Mouse (Mus musculus): Measurements from ENCODE around the gene Josd1. TPM values are rescaled to one million over a fixed set of nuclear protein-coding genes. Genes with fewer than 3 reads are reported as not detected.
A peak's percentile ranks its signal among the peaks of the same experiment; 100 is the strongest.

The Josd1 gene
- 49.2 and 54.1 TPM in 2 replicates for total RNA-seq (2014; rRNA removed)
- polyA plus RNA-seq (2015; fragmentation: Nextera tagmentation; extraction: Ambion mirVana): 18.6 and 20.2 TPM in 2 replicates

DNA sequence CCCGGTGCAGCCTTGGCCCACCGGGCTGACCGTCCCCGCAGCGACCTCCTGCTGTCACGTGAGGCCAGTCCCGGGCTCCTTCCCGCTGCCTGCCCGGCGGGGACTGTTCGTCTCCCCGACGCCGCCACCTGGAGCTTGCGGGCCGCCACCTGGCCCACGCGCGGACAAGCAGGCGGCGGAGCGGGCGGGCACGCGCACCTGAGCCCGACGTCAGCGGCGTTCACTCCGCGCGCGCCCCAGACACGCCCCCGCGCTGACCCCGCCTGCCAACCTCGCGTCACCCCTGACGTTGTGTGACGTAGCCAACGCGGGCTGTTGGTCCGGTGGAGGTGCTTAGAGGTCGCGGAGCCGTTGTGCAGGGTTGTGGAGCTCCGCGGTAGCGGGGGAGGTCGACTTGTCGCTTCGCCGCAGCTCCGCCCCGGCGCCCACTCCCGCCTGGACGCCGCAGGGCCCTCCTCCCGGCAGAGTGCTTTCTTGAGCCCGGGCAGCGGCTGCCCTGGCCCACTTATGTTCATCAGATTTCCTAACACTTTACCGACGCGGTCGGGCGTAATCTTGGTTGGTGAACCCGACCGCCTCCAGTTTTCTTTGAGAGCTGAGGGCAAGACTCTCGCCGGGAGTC is at the start of gene Josd1:
TSS of gene Josd1 (minus strand) at position 274 of the 622 bp plus-strand sequence.
- DNase-seq: peak; percentile 96
- peak within 1 kb of the TSS; percentile 79 for H3K27ac ChIP-seq (ENCODE audit: low read depth, low read length)
- H3K36me3 ChIP-seq (ENCODE audit: insufficient read depth): no peaks in the 10 kb centered on the region
- H3K9ac ChIP-seq: peak within 1 kb of the TSS; percentile 71
- peak within 1 kb of the TSS; percentile 70 for H3K4me2 ChIP-seq (ENCODE audit: low read depth)
- H3K9me3 ChIP-seq (ENCODE audit: low read length): no peaks in the 10 kb centered on the region
- peak within 1 kb of the TSS; percentile 71 for H3K4me3 ChIP-seq (ENCODE audit: low read depth, low read length)
- WGBS: 3% methylated on average over 61 of the region's 72 CpGs
- H3K4me1 ChIP-seq (ENCODE audit: insufficient read depth): peaks cover 38% of the 10 kb centered on the region
- 0 out of 2 replicates have a peak, but pooled peaks have one; percentile 21 for TF ChIP-seq CTCF (IDR thresholded peaks at IDR 0.05; ENCODE audit: low read depth)
- peak; percentile 38 for ATAC-seq
- H3K27me3 ChIP-seq (ENCODE audit: insufficient read depth, low read length): no peaks in the 10 kb centered on the region

DNA sequence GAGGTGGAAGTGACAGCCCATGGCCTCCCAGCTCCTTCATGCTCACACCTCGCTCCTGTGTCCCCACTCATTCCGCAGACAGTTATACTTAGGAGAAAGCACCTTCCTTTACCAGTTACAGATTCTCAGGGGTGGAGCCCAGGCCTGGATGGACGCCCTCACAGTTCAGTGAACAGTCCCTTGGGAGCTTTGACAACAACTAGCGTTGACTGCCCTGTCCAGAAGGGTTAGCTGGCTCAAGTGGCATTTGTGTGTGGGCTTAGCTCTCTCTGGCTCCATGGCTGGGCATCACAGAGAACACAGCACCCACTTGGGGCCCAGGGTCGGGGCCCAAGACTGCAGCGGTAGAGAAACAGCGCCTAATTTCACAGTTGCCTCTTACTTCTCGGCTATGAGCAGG is 46.6 kb upstream of the Josd1 start:
- WGBS: 90% methylated on average over 8 of the region's 8 CpGs
- no peaks in the 10 kb centered on the region for H3K27me3 ChIP-seq (ENCODE audit: insufficient read depth, low read length)
- H3K4me2 ChIP-seq (ENCODE audit: low read depth): no peak overlapping the region
- peaks cover 80% of the 10 kb centered on the region for H3K36me3 ChIP-seq (ENCODE audit: insufficient read depth)
- ATAC-seq: no peak
- no peak overlapping the region for H3K9ac ChIP-seq
- no peaks in the 10 kb centered on the region for H3K9me3 ChIP-seq (ENCODE audit: low read length)
- no peaks in the 10 kb centered on the region for H3K4me1 ChIP-seq (ENCODE audit: insufficient read depth)
- H3K27ac ChIP-seq (ENCODE audit: low read depth, low read length): no peak overlapping the region
- DNase-seq: no peak
- no peak overlapping the region for H3K4me3 ChIP-seq (ENCODE audit: low read depth, low read length)
- TF ChIP-seq CTCF (IDR thresholded peaks at IDR 0.05; ENCODE audit: low read depth): no peak

DNA sequence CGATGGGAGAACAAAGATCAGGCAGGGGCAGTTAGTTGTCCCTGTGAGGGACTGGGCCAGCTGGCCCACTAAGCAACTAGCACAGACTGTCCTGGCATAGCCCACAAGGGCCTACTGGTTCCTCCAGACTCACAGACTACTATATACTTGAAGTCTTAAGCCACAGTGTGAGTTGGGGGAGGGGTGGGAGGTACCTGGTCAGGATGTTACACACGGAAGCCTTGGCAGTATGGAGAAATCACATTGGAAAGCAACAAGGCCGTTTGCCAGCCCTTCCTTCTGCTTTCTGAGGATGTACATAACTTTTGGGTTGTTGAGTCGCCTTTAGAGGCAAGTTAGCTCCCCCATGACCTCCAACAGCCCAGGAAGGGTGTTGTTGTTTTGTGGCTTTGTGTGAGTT is 45.9 kb upstream of the Josd1 start:
- peaks cover 80% of the 10 kb centered on the region for H3K36me3 ChIP-seq (ENCODE audit: insufficient read depth)
- no peaks in the 10 kb centered on the region for H3K27me3 ChIP-seq (ENCODE audit: insufficient read depth, low read length)
- no peak overlapping the region for H3K4me2 ChIP-seq (ENCODE audit: low read depth)
- H3K9me3 ChIP-seq (ENCODE audit: low read length): no peaks in the 10 kb centered on the region
- no peak overlapping the region for H3K9ac ChIP-seq
- ATAC-seq: no peak
- H3K27ac ChIP-seq (ENCODE audit: low read depth, low read length): no peak overlapping the region
- no peak overlapping the region for H3K4me3 ChIP-seq (ENCODE audit: low read depth, low read length)
- H3K4me1 ChIP-seq (ENCODE audit: insufficient read depth): no peaks in the 10 kb centered on the region
- 78% methylated on average over 4 of the region's 4 CpGs for WGBS
- no peak for DNase-seq
- no peak for TF ChIP-seq CTCF (IDR thresholded peaks at IDR 0.05; ENCODE audit: low read depth)

DNA sequence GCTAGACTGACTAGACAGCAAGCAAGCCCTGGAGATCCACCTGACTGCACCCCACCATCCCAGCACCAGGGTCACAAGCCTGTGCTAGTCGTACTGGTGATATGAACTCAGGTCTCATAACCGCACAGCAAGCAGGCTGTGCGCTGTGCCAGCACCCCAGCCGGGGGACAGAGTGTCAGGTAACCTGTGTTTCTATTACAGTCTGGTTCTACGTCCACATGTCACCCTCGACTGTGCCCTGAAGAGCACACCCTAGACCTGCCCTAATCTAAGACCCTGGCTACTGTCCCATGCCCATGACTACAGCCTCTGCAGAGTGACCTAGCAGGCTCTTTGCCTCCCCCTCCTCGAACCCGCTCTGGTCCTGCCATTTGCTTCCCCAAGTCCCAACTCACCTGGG is 45.5 kb upstream of the Josd1 start:
- no peak for ATAC-seq
- WGBS: 95% methylated on average over 8 of the region's 8 CpGs

DNA sequence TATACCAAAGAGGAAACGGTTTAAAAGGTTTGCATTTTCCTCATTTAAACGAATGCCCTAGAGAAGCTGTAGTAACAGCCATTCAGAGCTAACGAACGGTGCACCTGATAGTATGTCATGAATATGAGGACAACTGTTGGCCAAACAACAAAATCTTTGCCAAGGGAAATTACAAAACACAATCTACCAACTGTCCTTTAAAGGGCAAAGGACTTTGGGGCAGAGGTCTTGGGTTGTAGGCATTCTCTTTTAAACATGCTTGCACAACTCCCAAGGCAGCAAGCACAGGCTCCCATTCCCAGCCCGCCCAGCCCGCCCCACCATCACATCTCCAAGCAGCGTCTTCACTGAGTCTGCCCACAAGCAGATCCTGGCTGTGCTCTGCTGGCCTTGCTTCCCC is 43.8 kb upstream of the Josd1 start:
- Histone ChIP-seq H3K9me3 (ENCODE audit: low read length) (no peaks in the 10 kb centered on the region), H3K4me2 (ENCODE audit: low read depth) (no peak overlapping the region), H3K4me3 (ENCODE audit: low read depth, low read length) (no peak overlapping the region), H3K9ac (no peak overlapping the region), H3K36me3 (ENCODE audit: insufficient read depth) (peaks cover 80% of the 10 kb centered on the region), H3K27ac (ENCODE audit: low read depth, low read length) (no peak overlapping the region), H3K27me3 (ENCODE audit: insufficient read depth, low read length) (no peaks in the 10 kb centered on the region), H3K4me1 (ENCODE audit: insufficient read depth) (no peaks in the 10 kb centered on the region)
- DNase-seq (no peak), ATAC-seq (no peak)
- WGBS: 64% methylated on average over 7 of the region's 7 CpGs
- TF ChIP-seq CTCF (IDR thresholded peaks at IDR 0.05; ENCODE audit: low read depth): no peak

More for the DNA sequence above, 45.5 kb upstream of the Josd1 start:
- H3K4me3 ChIP-seq (ENCODE audit: low read depth, low read length): no peak overlapping the region
- H3K27ac ChIP-seq (ENCODE audit: low read depth, low read length): no peak overlapping the region
- peaks cover 80% of the 10 kb centered on the region for H3K36me3 ChIP-seq (ENCODE audit: insufficient read depth)
- no peak overlapping the region for H3K9ac ChIP-seq
- H3K9me3 ChIP-seq (ENCODE audit: low read length): no peaks in the 10 kb centered on the region
- TF ChIP-seq CTCF (IDR thresholded peaks at IDR 0.05; ENCODE audit: low read depth): no peak
- H3K4me1 ChIP-seq (ENCODE audit: insufficient read depth): no peaks in the 10 kb centered on the region
- no peak for DNase-seq
- no peaks in the 10 kb centered on the region for H3K27me3 ChIP-seq (ENCODE audit: insufficient read depth, low read length)
- H3K4me2 ChIP-seq (ENCODE audit: low read depth): no peak overlapping the region

DNA sequence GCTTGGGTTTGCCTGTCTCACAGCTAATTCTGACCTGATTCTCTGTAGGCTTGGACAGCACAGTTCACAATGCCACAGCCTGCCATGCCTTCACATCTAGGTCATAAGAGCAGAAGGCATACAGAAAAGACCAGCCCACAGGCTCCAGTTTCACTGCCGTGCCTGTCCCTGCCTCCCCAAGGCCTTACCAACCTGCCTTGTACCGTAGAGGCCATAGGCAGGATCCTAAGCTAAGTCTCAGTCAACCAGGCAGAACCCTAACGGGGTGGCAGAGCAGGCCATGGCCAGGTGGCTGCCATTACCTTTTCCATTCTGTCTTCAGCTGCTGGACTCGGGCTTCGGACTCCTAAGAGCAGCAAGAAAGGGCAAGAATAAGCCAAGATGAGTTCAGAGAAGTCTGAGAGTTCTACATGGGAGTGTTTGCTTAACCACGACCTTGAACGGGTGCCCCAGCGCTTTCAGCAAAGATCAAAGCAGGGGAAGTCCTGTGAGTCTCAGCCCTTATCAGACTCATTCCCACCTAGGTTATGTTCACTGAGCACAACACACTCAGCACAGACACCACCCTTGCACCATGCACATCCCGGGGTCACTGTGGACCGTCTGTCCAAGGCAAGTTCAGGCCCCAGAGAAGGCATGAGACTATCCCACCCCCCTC is 41.1 kb upstream of the Josd1 start:
- no peak overlapping the region for H3K27ac ChIP-seq (ENCODE audit: low read depth, low read length)
- TF ChIP-seq CTCF (IDR thresholded peaks at IDR 0.05; ENCODE audit: low read depth): no peak
- no peaks in the 10 kb centered on the region for H3K27me3 ChIP-seq (ENCODE audit: insufficient read depth, low read length)
- no peak overlapping the region for H3K4me2 ChIP-seq (ENCODE audit: low read depth)
- H3K4me3 ChIP-seq (ENCODE audit: low read depth, low read length): no peak overlapping the region
- ATAC-seq (no peak), DNase-seq (no peak)
- no peaks in the 10 kb centered on the region for H3K9me3 ChIP-seq (ENCODE audit: low read length)
- H3K9ac ChIP-seq: no peak overlapping the region
- no peaks in the 10 kb centered on the region for H3K4me1 ChIP-seq (ENCODE audit: insufficient read depth)
- 89% methylated on average over 10 of the region's 10 CpGs for WGBS
- H3K36me3 ChIP-seq (ENCODE audit: insufficient read depth): peaks cover 86% of the 10 kb centered on the region

DNA sequence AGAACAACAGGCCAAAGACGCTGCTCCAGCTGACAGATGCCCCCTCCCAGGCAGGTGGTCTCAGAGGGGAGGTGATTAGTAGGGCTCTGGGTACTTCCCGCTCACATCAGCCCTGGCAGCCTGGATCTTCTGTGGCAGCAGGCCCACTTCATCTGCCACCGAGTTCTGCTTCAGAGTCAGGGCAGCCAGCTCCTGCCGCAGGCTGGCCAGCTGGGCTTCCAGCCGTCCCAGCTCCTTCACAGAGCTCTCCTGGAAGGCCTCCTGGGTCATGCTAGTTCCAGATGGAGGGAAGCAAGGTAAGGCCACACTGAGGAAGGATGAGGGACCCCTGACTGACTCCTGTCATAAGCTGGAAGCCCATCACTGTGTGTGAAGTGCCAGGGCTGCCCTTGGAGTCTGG is 40.6 kb upstream of the Josd1 start:
- peaks cover 81% of the 10 kb centered on the region for H3K36me3 ChIP-seq (ENCODE audit: insufficient read depth)
- no peak overlapping the region for H3K9ac ChIP-seq
- H3K27ac ChIP-seq (ENCODE audit: low read depth, low read length): 0 out of 2 replicates have a peak overlapping the region, but pooled peaks have one; percentile 2
- TF ChIP-seq CTCF (IDR thresholded peaks at IDR 0.05; ENCODE audit: low read depth): no peak
- H3K27me3 ChIP-seq (ENCODE audit: insufficient read depth, low read length): no peaks in the 10 kb centered on the region
- no peak for DNase-seq
- no peaks in the 10 kb centered on the region for H3K4me1 ChIP-seq (ENCODE audit: insufficient read depth)
- WGBS: 51% methylated on average over 5 of the region's 5 CpGs
- no peaks in the 10 kb centered on the region for H3K9me3 ChIP-seq (ENCODE audit: low read length)
- ATAC-seq: no peak
- no peak overlapping the region for H3K4me2 ChIP-seq (ENCODE audit: low read depth)
- no peak overlapping the region for H3K4me3 ChIP-seq (ENCODE audit: low read depth, low read length)
